Mouse (Mus musculus) embryonic facial prominence, embryonic 10.5 days (tissue): Measurements from ENCODE around the gene Isca1. TPM values are rescaled to one million over a fixed set of nuclear protein-coding genes. Genes with fewer than 3 reads are reported as not detected.
"Not testable (repeated sequence)": the region's sequence is repeated elsewhere in the genome, so short reads cannot be mapped to it uniquely, and the experiment has no call there.

ENCODE experiments used
- DNase-seq: peaks from one replicate; pipeline ENCODE4 v3.0.0-alpha.2; 2017; ENCODE audit warnings: low spot score
- H3K27ac ChIP-seq: fragments of 300-500 bp; sonication (generic); replicated peaks from 2 replicates; pipeline ENCODE4 v1.5.1; 2016; ENCODE audit warnings: mild to moderate bottlenecking
- H3K27me3 ChIP-seq: fragments of 300-500 bp; sonication (generic); replicated peaks from 2 replicates; pipeline ENCODE4 v1.6.1; 2016; ENCODE audit warnings: low read depth, mild to moderate bottlenecking; ENCODE audit not compliant: poor library complexity, severe bottlenecking
- H3K36me3 ChIP-seq: fragments of 300-500 bp; sonication (generic); replicated peaks from 2 replicates; pipeline ENCODE4 v1.6.1; 2016; ENCODE audit warnings: mild to moderate bottlenecking, moderate library complexity
- H3K4me1 ChIP-seq: fragments of 300-500 bp; sonication (generic); 2 replicates; pipeline ENCODE4 v1.6.1; 2016
- H3K4me3 ChIP-seq: fragments of 300-500 bp; sonication (generic); 2 replicates; pipeline ENCODE4 v1.5.1; 2016; ENCODE audit warnings: mild to moderate bottlenecking, moderate library complexity
- H3K9me3 ChIP-seq: fragments of 300-500 bp; sonication (generic); 2 replicates; pipeline ENCODE4 v1.6.1; 2016; ENCODE audit warnings: mild to moderate bottlenecking
- WGBS: fragments of 180-500 bp; shearing (Covaris S2); methylation state at CpG from one replicate; pipeline ENCODE4 v1.1.7; 2016; 5-methylcytosine and 5-hydroxymethylcytosine counted together
- polyA plus RNA-seq: library from polyadenylated mRNA; unstranded; fragments of >200 nt; fragmentation: Nextera tagmentation; extraction: Ambion mirVana; gene quantifications from 2 replicates; pipeline ENCODE4 v1.2.1, GENCODE M21; 2016

The Isca1 gene
- polyA plus RNA-seq, 1 experiment from 2014 or later, result 86.9 TPM

DNA sequence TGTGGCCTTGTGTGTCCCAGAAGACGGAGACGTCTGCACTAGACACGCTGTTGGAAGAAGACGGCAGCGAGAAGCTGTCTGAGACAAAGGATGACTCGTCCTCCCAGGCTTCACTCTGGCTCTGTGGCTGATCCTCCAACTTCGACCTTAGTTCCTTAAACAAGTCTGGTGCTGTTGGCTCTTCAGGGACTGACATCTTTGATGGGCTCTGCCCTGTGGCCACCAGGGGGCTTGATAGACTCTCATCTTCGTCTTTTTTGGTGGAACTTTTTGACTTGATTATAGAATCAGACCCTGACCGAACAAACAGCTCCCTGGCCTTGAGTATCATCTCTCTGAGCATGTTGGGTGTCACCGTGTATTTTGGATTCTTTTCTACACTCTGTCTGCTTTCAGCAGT, 27.9 kb downstream of the Isca1 start:
- Histone ChIP-seq H3K36me3 (no peaks in the 10 kb centered on the region), H3K4me1 (no peaks in the 10 kb centered on the region), H3K4me3 (no peak overlapping the region), H3K9me3 (no peaks in the 10 kb centered on the region), H3K27me3 (no peaks in the 10 kb centered on the region), H3K27ac (no peak overlapping the region)
- WGBS, result 83% methylated on average over 10 of the region's 10 CpGs
- DNase-seq, result no peak

DNA sequence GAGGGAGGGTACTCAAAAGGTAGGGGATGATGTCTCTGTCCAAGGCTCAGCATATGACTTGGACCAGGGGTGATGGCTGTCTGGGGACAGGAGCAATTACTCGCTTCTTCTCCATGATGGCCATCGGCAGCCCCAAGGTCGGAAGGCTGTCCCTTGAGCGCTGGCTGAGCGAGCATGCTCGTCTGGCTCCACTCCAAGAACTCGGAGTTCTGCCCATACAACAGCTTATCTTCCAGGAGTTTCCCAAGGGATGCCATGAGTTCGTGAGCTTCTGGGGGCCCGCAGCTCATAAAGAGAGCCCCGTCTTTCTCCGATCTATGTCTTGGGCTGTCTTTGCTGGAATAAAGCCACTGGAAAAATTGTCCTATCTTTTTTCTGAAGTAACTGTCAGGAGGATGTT, 28.5 kb downstream of the Isca1 start:
- 94% methylated on average over 11 of the region's 11 CpGs for WGBS
- no peak overlapping the region for H3K27ac ChIP-seq
- no peaks in the 10 kb centered on the region for H3K9me3 ChIP-seq
- H3K27me3 ChIP-seq, result no peaks in the 10 kb centered on the region
- DNase-seq, result no peak
- H3K36me3 ChIP-seq, result no peaks in the 10 kb centered on the region
- H3K4me1 ChIP-seq, result no peaks in the 10 kb centered on the region
- H3K4me3 ChIP-seq, result no peak overlapping the region

DNA sequence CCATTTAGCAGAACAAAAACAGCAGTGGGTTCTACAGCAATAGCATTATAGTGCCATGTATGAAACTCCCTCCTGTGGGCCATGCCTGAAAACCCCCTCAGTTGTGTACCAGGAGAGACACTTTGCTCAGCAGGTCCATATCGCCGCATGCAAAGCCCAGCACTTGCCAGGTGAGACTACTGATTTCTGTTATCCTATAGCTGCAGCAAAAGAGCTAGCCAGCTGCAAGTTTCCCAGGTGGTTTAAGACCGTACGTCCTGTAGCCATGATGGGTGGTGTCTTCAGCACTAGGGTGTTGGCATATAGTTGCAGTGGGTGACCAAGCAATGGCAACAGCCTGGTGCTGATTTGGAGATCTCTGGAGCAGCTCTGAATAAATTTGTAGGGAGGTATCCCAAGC, 30.2 kb downstream of the Isca1 start:
- no peaks in the 10 kb centered on the region for H3K36me3 ChIP-seq
- no peak overlapping the region for H3K27ac ChIP-seq
- peaks cover 7% of the 10 kb centered on the region for H3K4me1 ChIP-seq
- DNase-seq, result no peak
- WGBS, result 89% methylated on average over 4 of the region's 4 CpGs
- no peaks in the 10 kb centered on the region for H3K27me3 ChIP-seq
- no peaks in the 10 kb centered on the region for H3K9me3 ChIP-seq
- H3K4me3 ChIP-seq, result no peak overlapping the region

GRCm38 (mm10) chr13:59738455-59738854, 31.2 kb downstream of the Isca1 start:
- 87% methylated on average over 2 of the region's 2 CpGs for WGBS
- no peak for DNase-seq
- peaks cover 8% of the 10 kb centered on the region for H3K4me1 ChIP-seq
- no peaks in the 10 kb centered on the region for H3K9me3 ChIP-seq
- no peak overlapping the region for H3K27ac ChIP-seq
- no peaks in the 10 kb centered on the region for H3K27me3 ChIP-seq
- H3K4me3 ChIP-seq, result no peak overlapping the region
- no peaks in the 10 kb centered on the region for H3K36me3 ChIP-seq

- peak; percentile 48 for DNase-seq
- no peaks in the 10 kb centered on the region for H3K9me3 ChIP-seq
- peaks cover 8% of the 10 kb centered on the region for H3K4me1 ChIP-seq
- H3K36me3 ChIP-seq, result no peaks in the 10 kb centered on the region
- no peak overlapping the region for H3K27ac ChIP-seq
- H3K27me3 ChIP-seq, result no peaks in the 10 kb centered on the region
- no peak overlapping the region for H3K4me3 ChIP-seq
- WGBS, result 32% methylated on average over 3 of the region's 3 CpGs
These were observed 34.4 kb downstream of the Isca1 start for GRCm38 (mm10) chr13:59735190-59735589.

- DNase-seq, H3K9me3 ChIP-seq, H3K4me1 ChIP-seq, H3K27ac ChIP-seq, H3K36me3 ChIP-seq, H3K4me3 ChIP-seq, H3K27me3 ChIP-seq: not testable (repeated sequence)
- 35% methylated on average over 6 of the region's 6 CpGs for WGBS
These were observed 35.3 kb downstream of the Isca1 start for GRCm38 (mm10) chr13:59734347-59734746.

- Histone ChIP-seq H3K4me1 (peaks cover 8% of the 10 kb centered on the region), H3K9me3 (no peaks in the 10 kb centered on the region), H3K4me3 (no peak overlapping the region), H3K27ac (no peak overlapping the region), H3K27me3 (peaks cover 3% of the 10 kb centered on the region; the same call in 1 of the 2 replicates), H3K36me3 (no peaks in the 10 kb centered on the region)
- no peak for DNase-seq
- WGBS, result 82% methylated on average over 4 of the region's 4 CpGs
These were observed 35.7 kb downstream of the Isca1 start for GRCm38 (mm10) chr13:59733936-59734335.

- no peak for DNase-seq
- H3K36me3 ChIP-seq, result no peaks in the 10 kb centered on the region
- H3K4me3 ChIP-seq, result no peak within 1 kb of the TSS
- H3K27me3 ChIP-seq, result peaks cover 16% of the 10 kb centered on the region
- H3K27ac ChIP-seq, result no peak within 1 kb of the TSS
- WGBS, result 42% methylated on average over 7 of the region's 7 CpGs
- H3K9me3 ChIP-seq, result no peaks in the 10 kb centered on the region
- peaks cover 11% of the 10 kb centered on the region for H3K4me1 ChIP-seq
These were observed 38.0 kb downstream of the Isca1 start, which contains the start of gene Spata31d1d for GRCm38 (mm10) chr13:59731652-59732051. Gene Spata31d1d (minus strand): TSS chr13:59731752.

DNA sequence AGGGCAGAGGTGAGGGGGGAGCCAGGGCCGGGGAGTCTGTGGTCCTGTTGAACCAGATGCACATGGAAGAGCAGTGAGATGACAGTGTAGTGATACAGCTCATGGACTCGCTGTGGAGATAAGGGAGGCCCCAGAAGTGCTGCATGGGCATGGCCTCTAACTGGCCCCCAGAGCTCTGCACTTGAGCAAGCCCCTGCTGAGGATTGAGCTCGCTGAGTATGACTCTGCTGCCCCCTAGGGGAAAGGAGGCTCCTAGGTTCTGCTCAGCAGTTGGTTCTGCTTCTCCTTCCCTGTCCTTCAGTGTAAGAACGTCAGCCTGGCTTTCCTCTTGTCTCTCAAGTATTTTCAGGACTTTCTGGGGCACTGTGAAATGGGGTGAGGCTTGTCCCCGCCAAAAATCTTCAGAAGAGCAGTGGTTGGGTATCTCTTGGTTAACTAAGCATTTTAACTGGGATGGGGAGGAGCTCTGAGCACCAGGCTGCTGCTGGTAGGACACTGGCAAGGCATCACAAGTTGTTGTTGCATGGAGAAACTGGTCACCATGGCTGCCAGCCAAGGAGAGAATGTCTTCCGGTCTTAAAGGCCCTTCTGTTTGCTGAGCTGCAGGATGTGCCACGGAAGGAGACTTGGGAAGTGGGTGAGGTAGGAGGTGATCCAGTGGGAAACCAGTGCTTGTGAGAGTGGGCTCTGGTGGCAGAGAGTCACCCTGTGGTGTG, 41.1 kb downstream of the Isca1 start:
- WGBS, result 34% methylated on average over 7 of the region's 7 CpGs
- Histone ChIP-seq H3K9me3 (no peaks in the 10 kb centered on the region), H3K36me3 (no peaks in the 10 kb centered on the region), H3K4me1 (peaks cover 16% of the 10 kb centered on the region), H3K27me3 (peaks cover 25% of the 10 kb centered on the region), H3K4me3 (no peak overlapping the region), H3K27ac (no peak overlapping the region)
- peak; percentile 84 for DNase-seq

DNA sequence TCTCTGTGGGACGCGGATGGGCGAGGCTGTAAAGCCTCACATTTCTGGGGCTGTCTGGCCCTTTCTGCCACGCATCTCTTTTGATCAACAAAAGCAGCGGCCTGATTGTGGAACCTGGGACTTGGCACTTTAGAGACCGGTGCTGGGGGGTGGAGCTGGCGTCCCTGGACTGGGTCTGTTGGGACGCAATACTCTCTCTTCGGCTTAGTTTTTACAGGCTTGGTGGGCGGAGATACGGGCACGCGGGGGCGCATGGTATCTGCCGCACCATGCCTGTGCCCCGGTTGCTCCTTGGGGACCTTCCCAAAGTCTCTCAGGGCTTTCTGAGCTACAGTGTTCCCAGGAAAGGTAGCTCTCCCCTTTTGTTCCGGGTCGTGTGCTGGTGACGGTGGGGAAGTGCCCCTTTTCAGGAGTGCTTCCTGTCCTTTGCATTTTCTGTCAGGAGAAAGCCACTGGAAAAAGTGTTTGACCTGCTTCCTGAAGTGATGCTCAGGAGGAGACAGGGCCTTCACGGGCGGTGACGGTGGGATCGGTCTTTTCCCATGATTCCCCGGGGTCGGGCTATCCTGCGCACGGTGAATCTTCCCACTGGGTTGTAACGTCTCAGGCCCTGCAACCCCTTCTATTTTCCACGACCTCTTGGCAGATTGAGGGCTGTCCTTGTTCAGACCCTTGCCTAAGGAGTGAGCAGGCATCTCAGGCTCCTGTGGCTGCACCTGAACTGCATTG, 43.3 kb downstream of the Isca1 start:
- Histone ChIP-seq H3K9me3 (no peaks in the 10 kb centered on the region), H3K27ac (no peak overlapping the region), H3K4me3 (peak overlapping the region; percentile 41), H3K36me3 (no peaks in the 10 kb centered on the region), H3K4me1 (peaks cover 16% of the 10 kb centered on the region), H3K27me3 (peaks cover 25% of the 10 kb centered on the region)
- 37% methylated on average over 29 of the region's 29 CpGs for WGBS
- peak; percentile 12 for DNase-seq

DNA sequence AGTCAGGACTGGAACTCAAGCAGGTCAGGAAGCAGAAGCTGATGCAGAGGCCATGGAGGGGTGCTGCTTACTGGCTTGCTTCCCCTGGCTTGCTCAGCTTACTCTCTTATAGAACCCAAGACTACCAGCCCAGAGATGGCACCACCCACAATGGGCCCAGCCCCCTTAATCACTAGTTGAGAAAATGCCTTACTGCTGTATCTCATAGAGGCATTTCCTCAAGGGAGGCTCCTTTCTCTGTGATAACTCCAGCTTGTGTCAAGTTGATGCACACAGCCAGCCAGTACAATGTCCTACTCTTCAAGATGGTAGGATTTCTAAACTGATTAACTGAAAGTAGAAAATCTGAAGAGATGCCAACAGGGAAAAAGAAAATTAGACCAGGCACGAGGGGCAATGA, 47.5 kb downstream of the Isca1 start:
- DNase-seq, H3K4me3 ChIP-seq, H3K9me3 ChIP-seq, H3K36me3 ChIP-seq, H3K27ac ChIP-seq: not testable (repeated sequence)
- H3K27me3 ChIP-seq, result peaks cover 14% of the 10 kb centered on the region
- peaks cover 21% of the 10 kb centered on the region for H3K4me1 ChIP-seq
- WGBS, result 79% methylated on average over 1 of the region's 1 CpGs

DNA sequence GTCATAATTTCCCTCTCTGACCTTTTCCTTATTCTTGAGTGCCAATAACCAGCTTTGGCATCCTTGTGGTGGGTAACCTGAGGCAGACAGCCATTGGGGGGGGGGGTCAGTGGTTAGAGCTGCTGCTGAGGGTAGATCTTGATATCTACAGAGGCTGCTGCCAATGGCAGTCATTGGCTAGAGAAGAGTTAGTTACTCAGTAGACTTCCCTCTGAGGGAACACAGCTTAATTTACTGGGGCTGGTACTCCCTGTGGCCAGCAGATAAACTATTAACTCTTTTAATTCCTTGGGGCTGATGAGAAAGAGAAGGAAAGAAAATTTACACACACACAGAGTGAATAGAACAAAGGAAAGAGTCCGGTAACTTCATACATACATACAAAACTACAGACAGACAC, 50.1 kb downstream of the Isca1 start:
- Histone ChIP-seq H3K4me3 (no peak overlapping the region), H3K27ac (no peak overlapping the region), H3K36me3 (no peaks in the 10 kb centered on the region), H3K9me3 (no peaks in the 10 kb centered on the region), H3K27me3 (no peaks in the 10 kb centered on the region; the same call in 1 of the 2 replicates), H3K4me1 (peaks cover 11% of the 10 kb centered on the region)
- 89% methylated on average over 1 of the region's 1 CpGs for WGBS
- DNase-seq, result no peak

GRCm38 (mm10) chr13:59718857-59719440, 50.7 kb downstream of the Isca1 start:
- not testable (repeated sequence) for H3K27me3 ChIP-seq, DNase-seq, H3K4me1 ChIP-seq, H3K4me3 ChIP-seq, H3K27ac ChIP-seq, H3K36me3 ChIP-seq, H3K9me3 ChIP-seq
- 39% methylated on average over 6 of the region's 6 CpGs for WGBS
